Mouse (Mus musculus) brain, adult 2 months (tissue): Measurements from ENCODE around the gene Sirt2.

Source experiments
- DNase-seq: peaks from one replicate; pipeline ENCODE4 v3.0.0; 2011; ENCODE audit warnings: low read depth, low spot score

Sirt2 gene

DNA sequence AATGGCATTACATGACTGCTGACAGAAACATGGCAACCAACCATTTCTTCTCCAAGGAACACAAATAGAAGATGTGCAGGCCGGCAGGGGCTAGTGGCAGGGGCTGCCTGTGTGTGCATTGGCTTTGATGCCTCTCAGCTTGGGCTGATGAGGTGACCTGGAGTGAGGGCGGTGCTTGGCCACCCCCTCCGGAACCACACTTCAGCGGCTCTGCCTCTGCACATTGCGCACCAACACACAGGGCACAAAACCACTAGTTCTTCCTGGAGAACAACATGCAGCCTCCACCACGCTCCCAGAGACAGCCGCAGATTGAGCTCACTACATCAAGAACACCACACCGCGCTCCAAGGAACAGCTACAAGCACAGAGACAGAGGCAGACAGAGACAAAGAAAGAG, 49.7 kb downstream of the Sirt2 start:
- DNase-seq, result peak; percentile 36

- no peak for DNase-seq
Measured at GRCm38 (mm10) chr7:28816920-28817319, 50.4 kb downstream of the Sirt2 start.

DNA sequence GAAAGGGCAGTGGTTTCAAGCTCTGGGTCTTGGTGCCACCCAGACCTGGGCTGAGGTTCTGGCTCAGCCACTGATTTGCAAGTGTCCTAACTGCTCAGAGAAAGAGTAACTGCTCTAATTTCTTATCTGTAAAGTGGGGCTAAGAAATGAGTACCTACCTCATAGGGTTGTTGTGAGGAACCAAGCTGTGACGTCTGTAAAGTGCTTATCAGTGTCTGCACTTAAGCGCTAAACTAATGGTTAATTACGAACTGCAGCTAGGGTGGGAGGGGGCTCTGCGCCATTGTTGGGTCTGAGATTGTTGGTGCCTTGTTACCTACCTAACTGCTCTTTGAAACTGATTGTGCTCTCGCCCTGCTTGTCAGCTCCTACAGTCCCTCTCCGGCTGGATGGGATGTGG, 51.0 kb downstream of the Sirt2 start:
- DNase-seq, result no peak

DNA sequence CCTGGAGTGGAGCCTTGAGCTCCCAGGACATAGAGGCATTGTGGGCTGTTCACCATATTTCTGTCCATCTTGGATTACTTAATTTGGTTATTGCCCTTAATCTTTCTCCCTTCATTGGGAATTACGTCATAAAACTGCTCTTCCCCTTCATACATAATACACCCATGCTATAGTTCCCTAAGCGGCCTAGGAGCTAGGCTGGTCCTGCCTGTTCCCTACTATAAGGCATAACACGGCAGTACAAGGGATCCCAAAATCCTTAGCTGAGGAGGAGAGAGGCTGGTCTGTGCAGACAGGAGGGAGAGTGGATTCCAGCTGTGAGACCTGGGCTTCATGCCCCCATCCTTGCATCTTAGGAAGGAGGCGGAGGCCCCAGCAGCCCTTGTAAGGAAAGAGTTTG, 51.4 kb downstream of the Sirt2 start:
- DNase-seq, result no peak

DNA sequence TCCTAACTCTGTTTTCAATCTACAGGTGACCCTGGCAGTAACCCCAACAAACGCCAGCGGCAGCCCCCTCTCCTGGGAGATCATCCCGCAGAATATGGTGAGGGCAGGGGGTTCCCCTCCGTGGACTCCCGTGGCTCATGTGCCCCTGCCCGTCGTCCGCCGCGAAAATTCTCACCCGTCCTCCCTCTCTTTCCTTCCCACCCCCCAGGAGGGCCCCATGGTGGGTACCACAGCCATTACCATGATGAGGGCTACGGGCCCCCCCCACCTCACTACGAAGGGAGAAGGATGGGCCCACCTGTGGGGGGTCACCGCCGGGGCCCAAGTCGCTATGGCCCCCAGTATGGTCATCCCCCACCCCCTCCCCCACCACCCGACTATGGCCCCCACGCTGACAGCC, 51.9 kb downstream of the Sirt2 start:
- DNase-seq, result no peak

DNA sequence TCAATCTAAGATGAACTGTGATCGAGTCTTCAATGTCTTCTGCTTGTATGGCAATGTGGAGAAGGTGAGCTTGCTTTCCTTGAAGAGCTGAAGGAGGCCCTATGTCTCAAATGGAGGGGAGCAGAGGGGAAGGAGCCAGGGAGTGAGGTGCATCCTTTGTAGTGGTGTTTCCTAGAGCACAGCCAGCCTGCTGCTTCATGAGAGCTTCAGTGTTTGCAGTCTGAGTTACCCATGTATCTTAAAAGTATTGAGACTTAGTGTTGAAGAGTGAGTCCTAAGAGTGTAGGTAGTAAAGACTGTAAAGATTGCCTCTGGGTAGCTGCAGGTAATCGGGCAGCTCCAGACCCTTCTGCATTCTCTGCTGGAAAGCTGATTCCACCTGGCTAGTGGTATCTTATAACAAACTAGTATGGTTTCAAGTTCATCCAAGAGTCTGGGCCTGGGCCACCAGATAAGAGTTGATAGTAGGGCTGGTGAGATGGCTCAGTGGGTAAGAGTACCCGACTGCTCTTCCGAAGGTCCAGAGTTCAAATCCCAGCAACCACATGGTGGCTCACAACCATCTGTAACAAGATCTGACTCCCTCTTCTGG, 52.4 kb downstream of the Sirt2 start:
- no peak for DNase-seq

DNA sequence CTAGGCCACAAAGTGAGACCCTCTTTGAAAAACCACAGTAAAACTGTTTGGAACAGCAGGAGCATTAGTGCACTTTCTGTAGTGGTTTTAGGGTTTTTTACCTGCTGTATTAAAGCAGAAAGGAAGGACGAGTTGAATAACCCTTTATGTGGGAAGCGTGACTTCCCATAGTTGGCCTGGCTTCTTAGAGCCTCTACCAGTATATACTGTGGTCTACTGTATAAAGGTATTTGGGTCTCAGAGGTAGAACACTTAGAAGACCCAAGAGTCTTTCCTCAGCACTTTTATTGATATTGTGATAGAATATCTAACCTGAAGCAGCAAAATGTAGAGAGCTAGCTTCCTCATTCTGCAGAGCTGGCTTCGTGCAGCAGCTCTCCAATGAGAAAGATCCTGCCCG, 53.0 kb downstream of the Sirt2 start:
- no peak for DNase-seq

GRCm38 (mm10) chr7:28820358-28821260, 54.1 kb downstream of the Sirt2 start:
- DNase-seq, result peak; percentile 67

DNA sequence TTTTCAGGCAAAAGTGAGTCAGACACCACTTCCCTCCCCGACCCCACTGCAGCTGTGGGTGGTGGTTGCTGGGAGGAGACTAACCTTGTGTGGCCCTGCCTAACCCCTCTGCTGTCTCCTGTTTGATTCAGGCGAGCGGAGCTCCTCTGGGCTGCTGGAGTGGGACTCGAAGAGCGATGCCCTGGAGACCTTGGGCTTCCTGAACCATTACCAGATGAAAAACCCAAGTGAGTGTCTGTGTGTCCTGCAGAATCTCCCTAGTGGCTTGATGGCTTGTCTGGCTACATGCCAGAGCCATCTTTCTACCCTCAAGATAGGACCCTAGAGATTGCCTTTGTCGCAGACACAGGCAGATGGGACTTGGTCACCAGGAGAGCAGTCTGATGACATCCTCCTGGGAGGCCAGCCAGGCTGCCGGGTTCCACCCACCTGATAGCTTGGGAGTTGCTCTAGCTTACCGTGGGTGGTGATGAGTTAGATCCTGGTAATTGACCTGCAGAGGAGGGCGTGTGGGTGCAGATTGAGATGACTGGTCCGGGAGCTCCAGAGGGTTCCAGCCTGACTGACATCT, 54.8 kb downstream of the Sirt2 start:
- DNase-seq, result peak; percentile 86

GRCm38 (mm10) chr7:28822556-28822955, 56.0 kb downstream of the Sirt2 start:
- no peak for DNase-seq

DNA sequence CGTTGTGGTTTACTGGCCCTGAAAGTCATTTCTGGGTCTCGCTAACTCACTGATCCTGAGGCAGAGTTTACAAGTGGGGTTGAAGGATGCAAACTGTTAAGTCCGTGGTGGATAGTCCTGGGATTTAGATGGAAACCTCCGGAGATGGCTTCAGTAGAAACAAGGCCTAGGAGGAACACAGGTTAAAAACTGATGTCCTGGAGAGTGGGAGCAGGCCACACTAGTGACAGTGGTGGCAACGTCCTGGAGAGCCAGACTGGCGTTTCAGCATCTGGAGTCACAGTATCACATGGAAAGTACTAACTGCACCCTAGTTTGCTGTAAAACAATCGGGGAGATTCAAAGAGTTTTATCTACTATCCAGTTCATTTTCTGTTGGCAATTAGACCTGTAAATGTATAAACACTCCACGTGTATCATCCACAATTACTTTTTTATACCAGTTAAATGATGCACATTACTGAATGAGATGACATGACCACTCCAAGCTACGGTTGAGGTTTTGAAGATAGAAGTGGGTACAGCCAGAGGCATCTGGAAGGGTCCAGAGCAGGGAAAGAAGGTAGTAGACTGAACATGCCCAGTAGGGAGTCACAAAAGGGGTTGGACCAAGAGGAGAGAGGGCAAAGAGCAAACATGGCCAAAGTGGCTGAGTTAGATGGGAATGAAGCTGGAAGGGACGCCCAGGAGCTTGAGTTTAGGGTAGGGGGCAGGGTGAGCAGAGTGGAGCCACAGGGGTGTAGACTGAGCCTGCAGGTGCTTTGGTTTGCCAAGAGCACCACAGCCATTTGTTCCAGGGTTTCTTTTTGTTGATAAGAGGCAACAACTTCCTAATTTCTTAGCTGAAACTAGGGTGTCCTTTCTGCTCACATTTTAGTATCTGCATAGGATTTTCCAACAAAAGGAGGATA, 56.7 kb downstream of the Sirt2 start:
- DNase-seq, result no peak

DNA sequence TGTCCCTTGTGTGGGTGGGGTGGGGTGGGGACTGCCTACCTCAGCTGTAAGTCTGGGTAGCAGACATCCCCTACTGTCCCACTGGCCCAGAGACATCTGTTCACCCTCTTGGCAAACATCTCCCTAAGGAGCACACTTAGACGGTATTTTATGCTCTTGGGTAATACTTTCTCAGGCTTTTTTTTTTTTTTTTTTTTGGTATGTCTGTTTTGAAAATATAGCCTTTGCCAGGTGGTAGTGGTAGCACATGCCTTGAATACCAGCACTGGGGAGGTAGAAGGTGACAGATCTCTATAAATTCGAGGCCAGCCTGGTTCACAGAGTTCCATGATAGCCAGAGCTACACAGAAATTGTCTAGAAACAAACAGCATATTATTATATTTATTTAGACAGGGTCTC, 57.4 kb downstream of the Sirt2 start:
- DNase-seq, result no peak

GRCm38 (mm10) chr7:28824941-28825685, 58.6 kb downstream of the Sirt2 start, which contains the start of gene Ech1:
Gene Ech1, plus strand, starts transcription at chr7:28825217.
- DNase-seq, result peak; percentile 96

- DNase-seq, result no peak
Measured at GRCm38 (mm10) chr7:28825686-28826401, 59.3 kb downstream of the Sirt2 start.

GRCm38 (mm10) chr7:28826402-28826772, 59.9 kb downstream of the Sirt2 start:
- no peak for DNase-seq

- DNase-seq, result peak; percentile 92
Measured at GRCm38 (mm10) chr7:28827338-28827737, 60.8 kb downstream of the Sirt2 start.

GRCm38 (mm10) chr7:28829821-28830220, 63.3 kb downstream of the Sirt2 start:
- no peak for DNase-seq

DNA sequence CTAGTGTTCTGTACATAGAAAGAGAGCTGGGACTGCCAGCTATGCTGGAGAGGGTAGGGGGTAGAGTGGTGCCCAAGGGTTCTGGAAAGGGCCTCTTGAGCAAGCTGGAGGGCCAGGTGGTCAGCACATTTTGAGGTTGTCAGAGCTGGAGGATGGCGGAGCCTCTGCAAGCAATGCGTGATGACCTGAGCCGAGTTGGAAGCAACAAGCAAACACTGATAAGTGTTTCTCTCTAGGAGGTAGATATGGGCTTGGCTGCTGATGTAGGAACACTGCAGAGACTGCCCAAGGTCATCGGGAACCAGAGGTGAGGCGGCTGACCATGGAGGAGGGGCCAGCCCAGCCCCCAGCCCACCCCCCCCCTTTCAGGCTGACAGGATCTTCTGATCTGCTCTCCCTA, 64.4 kb downstream of the Sirt2 start:
- no peak for DNase-seq

DNA sequence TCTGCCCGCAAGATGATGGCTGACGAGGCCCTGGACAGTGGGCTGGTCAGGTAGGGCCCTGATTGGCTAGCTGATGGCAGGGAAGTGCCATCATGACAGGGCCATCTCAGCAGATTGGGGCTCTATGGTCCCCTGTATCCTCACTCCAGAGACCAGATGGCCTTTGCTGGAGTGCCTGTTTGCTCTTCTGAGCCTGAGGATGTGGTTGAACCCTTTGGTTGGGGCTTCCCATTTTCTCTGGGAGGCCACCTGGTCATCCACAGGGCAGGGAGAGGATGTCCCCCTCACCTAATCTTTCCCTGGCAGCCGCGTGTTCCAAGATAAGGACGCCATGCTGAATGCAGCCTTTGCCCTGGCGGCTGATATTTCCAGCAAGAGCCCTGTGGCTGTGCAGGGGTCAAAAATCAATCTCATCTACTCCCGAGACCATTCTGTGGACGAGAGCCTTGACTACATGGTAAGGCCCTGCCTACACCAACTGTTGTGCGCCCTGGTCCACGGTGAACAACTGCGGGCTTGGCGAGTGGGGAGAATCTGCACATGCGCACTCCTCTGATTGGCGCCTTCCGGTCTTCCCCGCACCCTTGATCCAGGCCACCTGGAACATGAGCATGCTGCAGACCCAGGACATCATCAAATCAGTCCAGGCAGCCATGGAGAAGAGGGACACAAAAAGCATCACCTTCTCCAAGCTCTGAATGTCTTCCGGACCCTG, 65.0 kb downstream of the Sirt2 start:
- no peak for DNase-seq

DNA sequence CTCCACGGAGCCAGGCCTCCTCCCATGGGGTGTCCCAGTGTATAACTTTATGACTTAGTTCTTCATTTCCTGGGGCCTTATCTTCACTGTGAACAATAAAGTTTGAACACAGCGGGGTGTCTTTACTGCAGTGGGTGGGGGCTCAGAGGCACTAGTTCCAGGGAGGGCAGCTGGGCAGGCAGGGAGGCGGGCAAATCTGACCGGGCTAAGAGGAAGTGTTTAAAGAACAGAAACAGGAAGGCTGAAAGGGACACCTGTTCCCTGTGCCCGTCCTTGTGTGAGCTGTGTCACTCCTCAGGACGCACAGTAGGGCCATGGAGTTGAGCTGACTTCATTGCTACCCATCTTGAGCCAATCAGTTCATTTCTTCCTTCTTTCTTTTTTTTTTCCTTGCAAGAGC, 65.6 kb downstream of the Sirt2 start:
- no peak for DNase-seq
